Mouse (Mus musculus) left cerebral cortex, adult 9 months (tissue): ENCODE results near the gene Olfr1016.

ENCODE experiments used
- DNase-seq, 2 experiments: peaks; one replicate each; pipeline ENCODE4 v3.0.0; 2022; ENCODE audit warnings: low spot score in 2 of 2

Gene Olfr1016

GRCm38 (mm10) chr2:85802444-85802843 lies at the start of gene Olfr1016:
Gene Olfr1016 (minus strand): TSS chr2:85802544.
- DNase-seq: no peak

- no peak for DNase-seq
Measured at GRCm38 (mm10) chr2:85846730-85847129, 44.4 kb upstream of the Olfr1016 start, which contains the start of gene Olfr1020. Gene Olfr1020 (plus strand): TSS chr2:85847030.

- DNase-seq: no peak
Measured at GRCm38 (mm10) chr2:85845383-85845782, 43.0 kb upstream of the Olfr1016 start, which contains the start of gene Olfr1019. Gene Olfr1019 (minus strand): TSS chr2:85845483.

GRCm38 (mm10) chr2:85818179-85818578 lies 15.8 kb upstream of the Olfr1016 start, which contains the start of gene Olfr1018:
Gene Olfr1018 (plus strand): TSS chr2:85818479.
- DNase-seq: no peak

- DNase-seq: no peak
Measured at GRCm38 (mm10) chr2:85804501-85804900, 2.2 kb upstream of the Olfr1016 start.

GRCm38 (mm10) chr2:85792331-85792730 lies 10.0 kb downstream of the Olfr1016 start:
- DNase-seq: no peak

- no peak for DNase-seq
Measured at GRCm38 (mm10) chr2:85781717-85782116, 20.6 kb downstream of the Olfr1016 start, which contains the start of gene Olfr1015. Gene Olfr1015 (plus strand): TSS chr2:85782017.

- DNase-seq: no peak
Measured at GRCm38 (mm10) chr2:85772413-85772812, 29.9 kb downstream of the Olfr1016 start, which contains the start of gene Olfr1014. Gene Olfr1014 (plus strand): TSS chr2:85772713.

GRCm38 (mm10) chr2:85766798-85767197 lies 35.5 kb downstream of the Olfr1016 start, which contains the start of gene Olfr1013:
Gene Olfr1013 (plus strand): TSS chr2:85767098.
- DNase-seq: no peak

GRCm38 (mm10) chr2:85762666-85763065 lies 39.7 kb downstream of the Olfr1016 start, which contains the start of gene Olfr1012:
Gene Olfr1012 (minus strand): TSS chr2:85762766.
- no peak for DNase-seq

GRCm38 (mm10) chr2:85753822-85754221 lies 48.5 kb downstream of the Olfr1016 start:
- DNase-seq: no peak
